Mouse (Mus musculus) kidney, embryonic 15.5 days (tissue): ENCODE measurements at regions not wholly inside any gene's neighbourhood (a gene's known extent, or its start where the extent isn't known, plus 50 kb on each side); places are given as distances from the start of the nearest gene placed in this dataset.

Experiments
- ATAC-seq: fragments of 200-750 bp; cut with Nextera tagmentation; replicated peaks from 2 replicates; pipeline ENCODE4 v1.8.0; 2017; ENCODE audit warnings: moderate TSS enrichment; ENCODE audit not compliant: low FRiP score
- H3K27ac ChIP-seq: fragments of 300-500 bp; sonication (generic); 2 replicates; pipeline ENCODE4 v1.5.1; 2015; ENCODE audit warnings: mild to moderate bottlenecking, inconsistent platforms
- H3K27me3 ChIP-seq: fragments of 300-500 bp; sonication (generic); 2 replicates; pipeline ENCODE4 v1.6.1; 2015; ENCODE audit warnings: inconsistent platforms
- H3K36me3 ChIP-seq: fragments of 300-500 bp; sonication (generic); 2 replicates; pipeline ENCODE4 v1.6.1; 2015; ENCODE audit warnings: inconsistent platforms
- H3K4me1 ChIP-seq: fragments of 300-500 bp; sonication (generic); 2 replicates; pipeline ENCODE4 v1.6.1; 2015; ENCODE audit warnings: inconsistent platforms
- H3K4me2 ChIP-seq: fragments of 300-500 bp; sonication (generic); 2 replicates; pipeline ENCODE4 v1.6.1; 2015; ENCODE audit warnings: moderate library complexity, mild to moderate bottlenecking, inconsistent platforms
- H3K4me3 ChIP-seq: fragments of 300-500 bp; sonication (generic); replicated peaks from 2 replicates; pipeline ENCODE4 v1.5.1; 2015; ENCODE audit warnings: mild to moderate bottlenecking, inconsistent platforms
- H3K9ac ChIP-seq: fragments of 300-500 bp; sonication (generic); 2 replicates; pipeline ENCODE4 v1.6.1; 2015; ENCODE audit warnings: mild to moderate bottlenecking, inconsistent platforms
- H3K9me3 ChIP-seq: fragments of 300-500 bp; sonication (generic); replicated peaks from 2 replicates; pipeline ENCODE4 v1.6.1; 2016; ENCODE audit warnings: inconsistent platforms
- WGBS: fragments of 180-500 bp; shearing (Covaris S2); methylation state at CpG from one replicate; pipeline ENCODE4 v1.1.7; 2015; ENCODE audit warnings: mixed read lengths; 5-methylcytosine and 5-hydroxymethylcytosine counted together

DNA sequence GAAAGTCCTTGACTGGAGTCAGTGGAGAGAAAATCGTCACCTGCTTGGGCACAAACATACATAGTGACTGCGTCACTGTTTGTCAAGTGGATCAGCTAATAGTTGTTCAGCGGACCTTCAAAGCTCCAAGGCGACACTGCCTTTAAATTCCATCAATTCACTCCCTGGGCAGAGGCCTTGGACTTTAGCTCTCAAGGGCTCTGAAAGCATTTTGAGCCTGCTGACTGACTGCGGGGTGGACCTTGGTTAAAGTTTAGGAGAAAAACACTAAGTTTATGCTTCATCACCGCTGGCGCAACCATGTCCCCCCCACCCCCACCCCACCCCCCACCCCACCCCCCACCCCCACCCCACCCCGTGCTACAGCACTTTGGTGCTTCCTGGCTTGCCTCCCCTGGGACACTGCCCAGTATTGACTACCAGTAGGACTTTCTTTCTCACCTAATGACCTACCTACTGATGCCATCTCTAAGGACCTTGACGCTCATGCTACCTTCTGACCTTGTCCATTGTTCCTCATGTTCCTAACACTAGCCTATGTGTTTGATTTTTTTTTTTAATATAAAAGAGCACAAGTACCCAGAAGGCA lies 1132.3 kb downstream of the Gsdmc2 start:
- no peak overlapping the region for H3K4me2 ChIP-seq
- H3K9me3 ChIP-seq = no peaks in the 10 kb centered on the region
- H3K27ac ChIP-seq = peak overlapping the region; percentile 41
- WGBS = 66% methylated on average over 9 of the region's 9 CpGs
- no peaks in the 10 kb centered on the region for H3K36me3 ChIP-seq
- peak; percentile 64 for ATAC-seq
- no peak overlapping the region for H3K4me3 ChIP-seq
- no peaks in the 10 kb centered on the region for H3K27me3 ChIP-seq
- H3K9ac ChIP-seq = no peak overlapping the region
- 0 out of 2 replicates have a peak, but pooled peaks cover 4% of the 10 kb centered on the region for H3K4me1 ChIP-seq

DNA sequence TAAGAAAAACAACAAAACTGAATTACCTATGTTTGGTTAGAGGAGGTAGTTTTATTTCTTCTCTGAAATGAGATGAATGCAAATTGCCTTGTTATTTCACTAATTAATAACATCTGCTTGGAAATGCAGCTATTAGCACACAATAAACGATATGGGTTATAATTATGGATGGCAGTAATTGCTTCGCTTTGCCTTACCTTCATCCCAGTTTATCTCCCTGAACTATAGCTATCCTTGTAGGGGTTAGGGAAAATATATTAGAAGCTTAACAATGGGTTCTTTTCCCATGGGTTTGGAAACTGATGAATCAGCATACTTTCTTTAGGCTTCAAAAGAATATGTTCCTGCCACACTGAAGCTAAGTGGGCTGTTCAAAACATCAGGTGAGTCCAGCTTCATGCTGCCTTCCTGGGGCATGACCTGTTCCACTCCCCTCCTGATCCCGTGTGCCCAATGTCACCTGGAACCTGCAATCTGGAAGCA lies 1132.9 kb downstream of the Gsdmc2 start:
- Histone ChIP-seq H3K4me3 (no peak overlapping the region), H3K4me2 (no peak overlapping the region), H3K9me3 (no peaks in the 10 kb centered on the region), H3K27ac (peak overlapping the region; percentile 41), H3K27me3 (no peaks in the 10 kb centered on the region), H3K9ac (no peak overlapping the region), H3K4me1 (0 out of 2 replicates have a peak, but pooled peaks cover 4% of the 10 kb centered on the region), H3K36me3 (no peaks in the 10 kb centered on the region)
- 87% methylated on average over 3 of the region's 3 CpGs for WGBS
- ATAC-seq = no peak

GRCm38 (mm10) chr15:62709546-62709945 lies 1135.4 kb downstream of the Gsdmc2 start:
- H3K36me3 ChIP-seq = no peaks in the 10 kb centered on the region
- H3K9ac ChIP-seq = no peak overlapping the region
- no peak overlapping the region for H3K27ac ChIP-seq
- 0 out of 2 replicates have a peak, but pooled peaks cover 4% of the 10 kb centered on the region for H3K4me1 ChIP-seq
- 79% methylated on average over 2 of the region's 2 CpGs for WGBS
- H3K9me3 ChIP-seq = no peaks in the 10 kb centered on the region
- no peak for ATAC-seq
- no peak overlapping the region for H3K4me3 ChIP-seq
- H3K4me2 ChIP-seq = no peak overlapping the region
- H3K27me3 ChIP-seq = no peaks in the 10 kb centered on the region

DNA sequence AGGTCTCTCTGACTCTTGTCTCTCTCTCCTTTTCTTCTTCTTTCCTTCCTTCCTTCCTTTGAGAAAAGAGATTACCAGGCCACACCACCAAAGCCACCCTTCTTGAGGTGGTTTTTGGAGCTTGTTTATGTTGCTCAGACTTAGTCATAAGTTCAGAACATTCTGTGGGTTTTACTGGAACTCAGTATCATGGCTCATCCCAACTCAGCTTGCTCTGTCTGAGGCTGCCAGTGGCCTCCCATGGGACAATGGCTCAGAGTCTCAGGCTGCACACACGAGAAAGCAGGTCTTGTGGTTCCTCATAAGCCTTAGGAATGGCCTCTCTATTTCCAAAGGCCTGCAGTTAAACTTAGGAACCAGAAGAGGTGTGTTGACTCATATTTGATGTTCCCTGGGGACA lies 1146.4 kb downstream of the Gsdmc2 start:
- no peaks in the 10 kb centered on the region for H3K9me3 ChIP-seq

GRCm38 (mm10) chr15:62694734-62695133 lies 1150.2 kb downstream of the Gsdmc2 start:
- H3K4me2 ChIP-seq = no peak overlapping the region
- no peaks in the 10 kb centered on the region for H3K9me3 ChIP-seq
- 43% methylated on average over 3 of the region's 3 CpGs for WGBS
- no peak overlapping the region for H3K9ac ChIP-seq
- H3K36me3 ChIP-seq = no peaks in the 10 kb centered on the region
- no peak for ATAC-seq
- no peaks in the 10 kb centered on the region for H3K27me3 ChIP-seq
- H3K4me3 ChIP-seq = no peak overlapping the region
- no peak overlapping the region for H3K27ac ChIP-seq
- H3K4me1 ChIP-seq = no peaks in the 10 kb centered on the region

More for the DNA sequence above, 1146.4 kb downstream of the Gsdmc2 start:
- no peaks in the 10 kb centered on the region for H3K36me3 ChIP-seq
- no peaks in the 10 kb centered on the region for H3K27me3 ChIP-seq
- WGBS = 69% methylated on average over 1 of the region's 1 CpGs
- H3K4me3 ChIP-seq = no peak overlapping the region
- ATAC-seq = no peak
- no peak overlapping the region for H3K27ac ChIP-seq
- H3K4me1 ChIP-seq = no peaks in the 10 kb centered on the region
- H3K9ac ChIP-seq = no peak overlapping the region
- no peak overlapping the region for H3K4me2 ChIP-seq

DNA sequence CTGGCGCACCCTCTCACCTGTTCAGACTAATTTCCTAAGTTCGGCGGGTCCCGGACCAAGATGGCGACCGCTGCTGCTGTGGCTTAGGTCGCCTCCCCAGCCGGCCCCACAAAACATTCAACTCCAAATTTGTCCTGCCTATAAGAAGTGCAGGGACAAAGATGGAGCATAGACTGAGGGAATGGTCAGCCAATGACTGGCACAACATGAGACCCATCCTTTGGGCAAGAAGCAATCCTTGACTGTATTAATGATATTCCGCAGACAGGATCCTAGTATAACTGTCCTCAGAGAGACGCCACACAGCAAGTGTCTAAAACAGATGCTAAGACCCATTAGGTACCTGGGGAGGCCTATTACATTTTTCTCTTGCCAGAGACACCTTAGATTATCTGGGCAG lies 1151.3 kb downstream of the Gsdmc2 start:
- ATAC-seq = no peak
- Histone ChIP-seq H3K9me3 (no peaks in the 10 kb centered on the region), H3K4me1 (no peaks in the 10 kb centered on the region), H3K4me3 (no peak overlapping the region), H3K27me3 (no peaks in the 10 kb centered on the region), H3K36me3 (no peaks in the 10 kb centered on the region), H3K9ac (no peak overlapping the region), H3K27ac (no peak overlapping the region), H3K4me2 (no peak overlapping the region)
- 94% methylated on average over 9 of the region's 10 CpGs for WGBS

- Histone ChIP-seq H3K27ac (no peak overlapping the region), H3K27me3 (no peaks in the 10 kb centered on the region), H3K4me3 (no peak overlapping the region), H3K36me3 (no peaks in the 10 kb centered on the region), H3K4me2 (no peak overlapping the region), H3K9ac (no peak overlapping the region), H3K9me3 (no peaks in the 10 kb centered on the region), H3K4me1 (no peaks in the 10 kb centered on the region)
- 67% methylated on average over 4 of the region's 4 CpGs for WGBS
- no peak for ATAC-seq
Observed at GRCm38 (mm10) chr15:62673410-62673809, 1171.6 kb downstream of the Gsdmc2 start.

- no peak for ATAC-seq
- Histone ChIP-seq H3K27me3 (no peaks in the 10 kb centered on the region), H3K36me3 (no peaks in the 10 kb centered on the region), H3K9me3 (no peaks in the 10 kb centered on the region), H3K4me1 (no peaks in the 10 kb centered on the region), H3K9ac (no peak overlapping the region), H3K4me2 (no peak overlapping the region), H3K4me3 (no peak overlapping the region), H3K27ac (no peak overlapping the region)
- WGBS = 78% methylated on average over 3 of the region's 3 CpGs
Observed at GRCm38 (mm10) chr15:62670026-62670425, 1175.0 kb downstream of the Gsdmc2 start.

GRCm38 (mm10) chr15:62659096-62659495 lies 1185.9 kb downstream of the Gsdmc2 start:
- H3K27ac ChIP-seq = no peak overlapping the region
- no peaks in the 10 kb centered on the region for H3K36me3 ChIP-seq
- H3K9me3 ChIP-seq = no peaks in the 10 kb centered on the region
- no peak overlapping the region for H3K4me3 ChIP-seq
- WGBS = 77% methylated on average over 4 of the region's 4 CpGs
- H3K9ac ChIP-seq = no peak overlapping the region
- ATAC-seq = no peak
- H3K4me1 ChIP-seq = no peaks in the 10 kb centered on the region
- no peak overlapping the region for H3K4me2 ChIP-seq
- no peaks in the 10 kb centered on the region for H3K27me3 ChIP-seq

DNA sequence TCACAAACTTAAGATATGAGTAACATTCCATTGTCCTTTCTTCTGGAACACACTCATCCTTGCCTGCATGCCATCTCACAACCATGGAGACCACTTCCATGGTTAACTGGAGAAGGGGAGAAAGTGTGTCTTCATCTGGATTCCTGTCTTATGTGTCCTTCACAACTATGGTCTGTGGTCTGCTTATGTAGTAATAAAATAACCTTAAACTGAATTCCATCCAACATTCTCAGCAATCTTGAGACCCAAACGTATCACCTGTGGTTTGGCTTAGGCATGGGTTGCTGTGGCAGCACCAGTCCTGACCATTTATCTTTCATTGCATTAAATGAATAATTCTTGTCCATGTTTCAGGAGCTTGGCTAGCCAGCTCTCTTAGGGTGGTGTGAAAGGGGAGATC lies 1186.3 kb downstream of the Gsdmc2 start:
- WGBS = 89% methylated on average over 1 of the region's 1 CpGs
- Histone ChIP-seq H3K9me3 (no peaks in the 10 kb centered on the region), H3K27me3 (no peaks in the 10 kb centered on the region), H3K9ac (no peak overlapping the region), H3K27ac (no peak overlapping the region), H3K4me2 (no peak overlapping the region), H3K4me1 (no peaks in the 10 kb centered on the region), H3K4me3 (no peak overlapping the region), H3K36me3 (no peaks in the 10 kb centered on the region)
- ATAC-seq = no peak

GRCm38 (mm10) chr15:62646476-62647168 lies 1198.4 kb downstream of the Gsdmc2 start:
- H3K27me3 ChIP-seq = no peaks in the 10 kb centered on the region
- no peak overlapping the region for H3K9ac ChIP-seq
- no peak overlapping the region for H3K4me3 ChIP-seq
- no peaks in the 10 kb centered on the region for H3K9me3 ChIP-seq
- H3K36me3 ChIP-seq = no peaks in the 10 kb centered on the region
- H3K4me1 ChIP-seq = no peaks in the 10 kb centered on the region
- H3K27ac ChIP-seq = no peak overlapping the region
- H3K4me2 ChIP-seq = no peak overlapping the region
- no peak for ATAC-seq
- 56% methylated on average over 6 of the region's 6 CpGs for WGBS

- H3K27ac ChIP-seq = no peak overlapping the region
- no peak for ATAC-seq
- H3K4me3 ChIP-seq = no peak overlapping the region
- no peaks in the 10 kb centered on the region for H3K27me3 ChIP-seq
- H3K4me1 ChIP-seq = no peaks in the 10 kb centered on the region
- no peaks in the 10 kb centered on the region for H3K36me3 ChIP-seq
- H3K9me3 ChIP-seq = no peaks in the 10 kb centered on the region
- H3K4me2 ChIP-seq = no peak overlapping the region
- 77% methylated on average over 2 of the region's 2 CpGs for WGBS
- H3K9ac ChIP-seq = no peak overlapping the region
Observed at GRCm38 (mm10) chr15:62644744-62645143, 1200.2 kb downstream of the Gsdmc2 start.
